Mouse (Mus musculus): Measurements from ENCODE around the gene Tkfc. TPM values are rescaled to one million over a fixed set of nuclear protein-coding genes. Genes with fewer than 3 reads are reported as not detected.

Tkfc gene
- polyA plus RNA-seq, 1 experiment from 2014 or later, result 16.2 TPM

GRCm38 (mm10) chr19:10608573-10609240 is 3.3 kb upstream of the Tkfc start:
- Histone ChIP-seq H3K4me2 (no peak overlapping the region), H3K36me3 (ENCODE audit: control insufficient read depth, insufficient read depth, low read length) (peaks cover 60% of the 10 kb centered on the region), H3K4me1 (replicated peaks; ENCODE audit: control insufficient read depth, insufficient read depth, low read length) (peaks cover 18% of the 10 kb centered on the region), H3K27me3 (replicated peaks; ENCODE audit: control insufficient read depth, insufficient read depth, low read length) (no peaks in the 10 kb centered on the region), H3K4me3 (ENCODE audit: low read depth, low read length) (no peak overlapping the region), H3K9ac (ENCODE audit: low read depth, low read length) (no peak overlapping the region), H3K9me3 (ENCODE audit: control insufficient read depth, low read length) (no peaks in the 10 kb centered on the region), H3K27ac (ENCODE audit: low read depth, low read length) (no peak overlapping the region)
- DNase-seq (ENCODE audit: low spot score) (no peak), ATAC-seq (replicated peaks; ENCODE audit: low FRiP score) (no peak)
- 94% methylated on average over 5 of the region's 5 CpGs for WGBS

GRCm38 (mm10) chr19:10605901-10606622 is 608 bp upstream of the Tkfc start:
- peak; percentile 44; the same call in 1 of the 2 replicates for ATAC-seq (replicated peaks; ENCODE audit: low FRiP score)

GRCm38 (mm10) chr19:10604534-10604933 is 920 bp downstream of the Tkfc start:
- Histone ChIP-seq H3K4me2 (peak overlapping the region; percentile 84), H3K9me3 (ENCODE audit: control insufficient read depth, low read length) (no peaks in the 10 kb centered on the region), H3K27me3 (replicated peaks; ENCODE audit: control insufficient read depth, insufficient read depth, low read length) (no peaks in the 10 kb centered on the region), H3K27ac (ENCODE audit: low read depth, low read length) (peak overlapping the region; percentile 83), H3K4me1 (replicated peaks; ENCODE audit: control insufficient read depth, insufficient read depth, low read length) (peaks cover 35% of the 10 kb centered on the region), H3K36me3 (ENCODE audit: control insufficient read depth, insufficient read depth, low read length) (peaks cover 26% of the 10 kb centered on the region), H3K9ac (ENCODE audit: low read depth, low read length) (peak overlapping the region; percentile 99), H3K4me3 (ENCODE audit: low read depth, low read length) (peak overlapping the region; percentile 97)
- ATAC-seq (replicated peaks; ENCODE audit: low FRiP score), result no peak
- WGBS, result 46% methylated on average over 3 of the region's 3 CpGs
- no peak for DNase-seq (ENCODE audit: low spot score)

More at GRCm38 (mm10) chr19:10605901-10606622, 608 bp upstream of the Tkfc start:
- H3K27me3 ChIP-seq (replicated peaks; ENCODE audit: control insufficient read depth, insufficient read depth, low read length), result no peaks in the 10 kb centered on the region
- H3K36me3 ChIP-seq (ENCODE audit: control insufficient read depth, insufficient read depth, low read length), result peaks cover 36% of the 10 kb centered on the region
- H3K4me1 ChIP-seq (replicated peaks; ENCODE audit: control insufficient read depth, insufficient read depth, low read length), result peaks cover 35% of the 10 kb centered on the region
- H3K9me3 ChIP-seq (ENCODE audit: control insufficient read depth, low read length), result no peaks in the 10 kb centered on the region
- H3K4me3 ChIP-seq (ENCODE audit: low read depth, low read length), result peak overlapping the region; percentile 97
- no peak for DNase-seq (ENCODE audit: low spot score)
- H3K9ac ChIP-seq (ENCODE audit: low read depth, low read length), result peak overlapping the region; percentile 99
- H3K27ac ChIP-seq (ENCODE audit: low read depth, low read length), result peak overlapping the region; percentile 83
- 4% methylated on average over 20 of the region's 20 CpGs for WGBS
- peak overlapping the region; percentile 84 for H3K4me2 ChIP-seq

GRCm38 (mm10) chr19:10603660-10604523 is 1.6 kb downstream of the Tkfc start:
- H3K27ac ChIP-seq (ENCODE audit: low read depth, low read length), result peak overlapping the region; percentile 83; the same call in 1 of the 2 replicates
- no peak for ATAC-seq (replicated peaks; ENCODE audit: low FRiP score)
- peaks cover 35% of the 10 kb centered on the region for H3K4me1 ChIP-seq (replicated peaks; ENCODE audit: control insufficient read depth, insufficient read depth, low read length)
- no peak for DNase-seq (ENCODE audit: low spot score)
- H3K9ac ChIP-seq (ENCODE audit: low read depth, low read length), result peak overlapping the region; percentile 99
- H3K27me3 ChIP-seq (replicated peaks; ENCODE audit: control insufficient read depth, insufficient read depth, low read length), result no peaks in the 10 kb centered on the region
- peaks cover 22% of the 10 kb centered on the region for H3K36me3 ChIP-seq (ENCODE audit: control insufficient read depth, insufficient read depth, low read length)
- H3K4me2 ChIP-seq, result peak overlapping the region; percentile 84
- peak overlapping the region; percentile 97; the same call in 1 of the 2 replicates for H3K4me3 ChIP-seq (ENCODE audit: low read depth, low read length)
- 76% methylated on average over 18 of the region's 18 CpGs for WGBS
- no peaks in the 10 kb centered on the region for H3K9me3 ChIP-seq (ENCODE audit: control insufficient read depth, low read length)

- H3K4me2 ChIP-seq, result peak overlapping the region; percentile 66
- H3K27ac ChIP-seq (ENCODE audit: low read depth, low read length), result peak overlapping the region; percentile 86
- ATAC-seq (replicated peaks; ENCODE audit: low FRiP score), result no peak; the same call in 1 of the 2 replicates
- no peaks in the 10 kb centered on the region for H3K9me3 ChIP-seq (ENCODE audit: control insufficient read depth, low read length)
- H3K4me1 ChIP-seq (replicated peaks; ENCODE audit: control insufficient read depth, insufficient read depth, low read length), result peaks cover 35% of the 10 kb centered on the region
- peak overlapping the region; percentile 68 for H3K9ac ChIP-seq (ENCODE audit: low read depth, low read length)
- peaks cover 11% of the 10 kb centered on the region; the same call in 1 of the 2 replicates for H3K36me3 ChIP-seq (ENCODE audit: control insufficient read depth, insufficient read depth, low read length)
- peak overlapping the region; percentile 30 for H3K4me3 ChIP-seq (ENCODE audit: low read depth, low read length)
- DNase-seq (ENCODE audit: low spot score), result peak; percentile 82
- no peaks in the 10 kb centered on the region for H3K27me3 ChIP-seq (replicated peaks; ENCODE audit: control insufficient read depth, insufficient read depth, low read length)
- WGBS, result 3% methylated on average over 9 of the region's 9 CpGs
Observed at GRCm38 (mm10) chr19:10602787-10603186, 2.7 kb downstream of the Tkfc start.

- 26% methylated on average over 6 of the region's 6 CpGs for WGBS
- ATAC-seq (replicated peaks; ENCODE audit: low FRiP score) (no peak), DNase-seq (ENCODE audit: low spot score) (no peak)
- peak overlapping the region; percentile 30 for H3K4me3 ChIP-seq (ENCODE audit: low read depth, low read length)
- peak overlapping the region; percentile 66 for H3K4me2 ChIP-seq
- peaks cover 7% of the 10 kb centered on the region; the same call in 1 of the 2 replicates for H3K36me3 ChIP-seq (ENCODE audit: control insufficient read depth, insufficient read depth, low read length)
- H3K9me3 ChIP-seq (ENCODE audit: control insufficient read depth, low read length), result no peaks in the 10 kb centered on the region
- H3K27me3 ChIP-seq (replicated peaks; ENCODE audit: control insufficient read depth, insufficient read depth, low read length), result no peaks in the 10 kb centered on the region
- peaks cover 35% of the 10 kb centered on the region for H3K4me1 ChIP-seq (replicated peaks; ENCODE audit: control insufficient read depth, insufficient read depth, low read length)
- H3K9ac ChIP-seq (ENCODE audit: low read depth, low read length), result peak overlapping the region; percentile 68
- H3K27ac ChIP-seq (ENCODE audit: low read depth, low read length), result peak overlapping the region; percentile 86
Observed at GRCm38 (mm10) chr19:10602247-10602769, 3.1 kb downstream of the Tkfc start.

- Histone ChIP-seq H3K9ac (ENCODE audit: low read depth, low read length) (no peak overlapping the region), H3K36me3 (ENCODE audit: control insufficient read depth, insufficient read depth, low read length) (peaks cover 4% of the 10 kb centered on the region; the same call in 1 of the 2 replicates)
Observed at GRCm38 (mm10) chr19:10599648-10600047, 5.8 kb downstream of the Tkfc start.

GRCm38 (mm10) chr19:10598188-10598587 is 7.3 kb downstream of the Tkfc start:
- H3K9me3 ChIP-seq (ENCODE audit: control insufficient read depth, low read length), result no peaks in the 10 kb centered on the region
- no peak overlapping the region for H3K9ac ChIP-seq (ENCODE audit: low read depth, low read length)
- no peak overlapping the region for H3K27ac ChIP-seq (ENCODE audit: low read depth, low read length)
- H3K4me3 ChIP-seq (ENCODE audit: low read depth, low read length), result no peak overlapping the region
- peaks cover 7% of the 10 kb centered on the region; the same call in 1 of the 2 replicates for H3K36me3 ChIP-seq (ENCODE audit: control insufficient read depth, insufficient read depth, low read length)
- no peaks in the 10 kb centered on the region for H3K27me3 ChIP-seq (replicated peaks; ENCODE audit: control insufficient read depth, insufficient read depth, low read length)
- DNase-seq (ENCODE audit: low spot score) (no peak), ATAC-seq (replicated peaks; ENCODE audit: low FRiP score) (no peak)
- H3K4me2 ChIP-seq, result no peak overlapping the region
- peaks cover 12% of the 10 kb centered on the region for H3K4me1 ChIP-seq (replicated peaks; ENCODE audit: control insufficient read depth, insufficient read depth, low read length)
- WGBS, result 40% methylated on average over 3 of the region's 3 CpGs

More at GRCm38 (mm10) chr19:10599648-10600047, 5.8 kb downstream of the Tkfc start:
- DNase-seq (ENCODE audit: low spot score) (no peak), ATAC-seq (replicated peaks; ENCODE audit: low FRiP score) (no peak)
- WGBS, result 92% methylated on average over 2 of the region's 2 CpGs
- no peaks in the 10 kb centered on the region for H3K9me3 ChIP-seq (ENCODE audit: control insufficient read depth, low read length)
- H3K4me2 ChIP-seq, result no peak overlapping the region
- H3K27me3 ChIP-seq (replicated peaks; ENCODE audit: control insufficient read depth, insufficient read depth, low read length), result no peaks in the 10 kb centered on the region
- H3K4me1 ChIP-seq (replicated peaks; ENCODE audit: control insufficient read depth, insufficient read depth, low read length), result peaks cover 26% of the 10 kb centered on the region
- no peak overlapping the region for H3K4me3 ChIP-seq (ENCODE audit: low read depth, low read length)
- no peak overlapping the region for H3K27ac ChIP-seq (ENCODE audit: low read depth, low read length)
